Mouse (Mus musculus): ENCODE results near the gene Zc3h18. TPM values are rescaled to one million over a fixed set of nuclear protein-coding genes. Genes with fewer than 3 reads are reported as not detected.

Gene Zc3h18
- polyA plus RNA-seq, 1 experiment from 2014 or later: 30.2 TPM

- ATAC-seq (ENCODE audit: low read depth): no peak
- no peak for DNase-seq
- H3K4me3 ChIP-seq (replicated peaks): no peak overlapping the region
- no peak overlapping the region for H3K9ac ChIP-seq
- H3K27me3 ChIP-seq: peaks cover 13% of the 10 kb centered on the region; the same call in 1 of the 2 replicates
- no peaks in the 10 kb centered on the region for H3K9me3 ChIP-seq (replicated peaks)
- peaks cover 20% of the 10 kb centered on the region for H3K36me3 ChIP-seq
- H3K27ac ChIP-seq: no peak overlapping the region
- 58% methylated on average over 9 of the region's 9 CpGs for WGBS (ENCODE audit: insufficient replicate concordance)
- peaks cover 31% of the 10 kb centered on the region for H3K4me1 ChIP-seq (replicated peaks)
- no peak overlapping the region for H3K4me2 ChIP-seq
These were observed 51.8 kb downstream of the Zc3h18 start for GRCm38 (mm10) chr8:122428163-122428562.

GRCm38 (mm10) chr8:122430058-122430636, 53.7 kb downstream of the Zc3h18 start:
- Histone ChIP-seq H3K9me3 (replicated peaks) (no peaks in the 10 kb centered on the region), H3K9ac (no peak overlapping the region)

GRCm38 (mm10) chr8:122430646-122431045, 54.2 kb downstream of the Zc3h18 start:
- peaks cover 25% of the 10 kb centered on the region for H3K36me3 ChIP-seq

More at GRCm38 (mm10) chr8:122430058-122430636, 53.7 kb downstream of the Zc3h18 start:
- Histone ChIP-seq H3K4me1 (replicated peaks) (peaks cover 33% of the 10 kb centered on the region), H3K4me2 (0 out of 2 replicates have a peak overlapping the region, but pooled peaks have one; percentile 85), H3K36me3 (peaks cover 24% of the 10 kb centered on the region), H3K4me3 (replicated peaks) (no peak overlapping the region), H3K27ac (peak overlapping the region; percentile 6; the same call in 1 of the 2 replicates), H3K27me3 (peaks cover 13% of the 10 kb centered on the region; the same call in 1 of the 2 replicates)
- no peak for ATAC-seq (ENCODE audit: low read depth)
- WGBS (ENCODE audit: insufficient replicate concordance): 44% methylated on average over 10 of the region's 10 CpGs
- no peak for DNase-seq

DNA sequence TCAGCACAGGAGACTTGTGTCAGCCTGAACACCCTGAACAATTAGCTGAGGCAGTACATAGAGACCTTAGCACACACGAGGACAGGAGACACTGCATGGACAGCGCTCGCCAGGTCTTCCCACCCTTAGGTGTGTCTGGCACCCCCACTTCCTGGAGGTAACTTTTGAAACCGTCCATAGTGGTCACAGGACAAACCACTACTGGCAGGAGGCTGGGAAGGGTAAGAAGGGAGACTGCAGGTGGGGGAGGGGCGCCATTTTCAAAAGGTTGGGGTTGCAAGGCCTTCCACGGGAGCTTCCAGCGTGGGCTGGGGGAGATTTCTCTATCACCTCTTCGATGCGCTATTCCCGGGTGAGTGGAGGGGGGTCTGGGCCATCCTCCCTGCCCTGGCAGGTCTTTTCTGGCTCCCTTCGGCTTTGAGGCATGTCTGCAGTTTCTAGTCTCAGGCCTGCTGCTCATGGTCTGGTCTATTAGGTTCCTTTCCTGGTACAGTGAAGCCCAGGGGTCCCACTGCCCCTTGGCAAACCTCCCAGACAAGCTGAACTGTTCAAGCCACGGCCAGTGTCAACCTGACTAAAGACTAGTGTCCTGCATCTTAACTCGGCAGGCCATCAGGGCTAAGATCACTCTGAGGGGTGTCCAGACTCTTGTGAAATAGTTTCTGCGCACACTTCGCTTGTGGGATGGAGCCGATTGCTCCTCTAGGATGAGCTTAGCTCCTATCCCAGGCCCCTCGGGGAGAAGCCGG, 55.5 kb downstream of the Zc3h18 start:
- no peak for DNase-seq
- H3K36me3 ChIP-seq: peaks cover 28% of the 10 kb centered on the region
- peak overlapping the region; percentile 85 for H3K4me2 ChIP-seq
- no peak; the same call in 1 of the 2 replicates for ATAC-seq (ENCODE audit: low read depth)
- 15% methylated on average over 18 of the region's 18 CpGs for WGBS (ENCODE audit: insufficient replicate concordance)
- 0 out of 2 replicates have a peak, but pooled peaks cover 4% of the 10 kb centered on the region for H3K9me3 ChIP-seq (replicated peaks)
- H3K27me3 ChIP-seq: peaks cover 13% of the 10 kb centered on the region; the same call in 1 of the 2 replicates
- H3K4me3 ChIP-seq (replicated peaks): peak overlapping the region; percentile 64
- peak overlapping the region; percentile 73 for H3K27ac ChIP-seq
- peak overlapping the region; percentile 74 for H3K9ac ChIP-seq
- H3K4me1 ChIP-seq (replicated peaks): peaks cover 35% of the 10 kb centered on the region

More at GRCm38 (mm10) chr8:122430646-122431045, 54.2 kb downstream of the Zc3h18 start:
- Histone ChIP-seq H3K9ac (no peak overlapping the region), H3K4me3 (replicated peaks) (no peak overlapping the region), H3K27me3 (peaks cover 13% of the 10 kb centered on the region; the same call in 1 of the 2 replicates), H3K4me2 (0 out of 2 replicates have a peak overlapping the region, but pooled peaks have one; percentile 85), H3K4me1 (replicated peaks) (peaks cover 33% of the 10 kb centered on the region), H3K9me3 (replicated peaks) (0 out of 2 replicates have a peak, but pooled peaks cover 4% of the 10 kb centered on the region), H3K27ac (peak overlapping the region; percentile 6)
- no peak for ATAC-seq (ENCODE audit: low read depth)
- 56% methylated on average over 3 of the region's 3 CpGs for WGBS (ENCODE audit: insufficient replicate concordance)
- no peak for DNase-seq

GRCm38 (mm10) chr8:122432443-122433268, 56.2 kb downstream of the Zc3h18 start, which contains the start of gene Cyba:
TSS of gene Cyba (minus strand) at chr8:122432930.
- Histone ChIP-seq H3K4me3 (replicated peaks) (peak within 1 kb of the TSS; percentile 64), H3K9ac (peak within 1 kb of the TSS; percentile 74), H3K9me3 (replicated peaks) (0 out of 2 replicates have a peak, but pooled peaks cover 4% of the 10 kb centered on the region), H3K4me2 (peak within 1 kb of the TSS; percentile 85), H3K27me3 (peaks cover 13% of the 10 kb centered on the region; the same call in 1 of the 2 replicates), H3K4me1 (replicated peaks) (peaks cover 40% of the 10 kb centered on the region), H3K27ac (peak within 1 kb of the TSS; percentile 73), H3K36me3 (peaks cover 32% of the 10 kb centered on the region)
- WGBS (ENCODE audit: insufficient replicate concordance): 3% methylated on average over 45 of the region's 45 CpGs
- ATAC-seq (ENCODE audit: low read depth): peak; percentile 77
- DNase-seq: peak; percentile 62

DNA sequence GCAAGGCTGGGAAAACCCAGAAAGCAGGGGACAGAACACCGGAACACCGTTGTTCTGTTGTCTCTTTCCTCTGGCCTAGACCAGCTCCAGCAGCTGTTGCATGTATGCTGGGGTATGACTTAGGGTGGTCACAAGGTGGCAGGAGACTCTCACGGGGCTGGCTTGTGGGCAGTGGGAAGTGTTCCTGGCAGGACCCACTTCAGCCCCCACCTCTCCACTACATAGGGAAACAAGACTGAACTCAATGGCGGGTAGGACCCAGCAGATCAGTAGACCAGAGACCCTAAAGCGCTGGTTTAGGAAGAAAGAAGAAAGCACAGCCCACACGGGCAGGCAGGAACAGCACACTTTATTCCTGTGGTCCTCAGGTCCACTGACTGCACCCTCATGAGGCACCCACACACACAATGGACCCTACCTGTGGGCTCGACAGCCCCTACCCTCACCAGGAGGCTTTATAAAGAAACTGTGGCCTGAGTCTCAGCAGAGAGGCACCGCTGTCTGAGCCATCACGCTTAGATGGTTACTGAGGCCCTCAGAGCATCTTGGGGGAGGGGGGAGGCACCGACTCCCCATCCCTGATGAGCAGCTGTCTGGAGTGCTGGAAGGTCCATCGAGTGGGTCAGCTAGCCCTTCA, 57.0 kb downstream of the Zc3h18 start:
- peak; percentile 19; the same call in 1 of the 2 replicates for ATAC-seq (ENCODE audit: low read depth)

DNA sequence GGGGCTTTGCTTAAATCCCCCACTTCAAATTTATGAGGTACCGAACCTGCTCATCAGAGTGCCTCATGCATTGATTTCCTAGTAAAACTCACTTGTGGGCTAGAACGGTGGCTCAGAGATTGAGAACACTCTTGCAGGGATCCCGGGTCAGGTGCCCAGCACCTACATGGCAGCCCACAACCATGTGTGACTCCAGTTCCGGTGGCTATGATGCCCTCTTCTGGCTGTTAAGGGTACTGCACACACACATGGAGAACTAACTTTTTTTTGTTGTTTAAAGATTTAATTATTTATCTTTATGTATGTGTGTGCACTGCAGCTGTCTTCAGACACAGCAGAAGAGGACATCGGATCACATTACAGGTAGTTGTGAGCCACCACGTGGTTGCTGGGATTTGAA, 59.0 kb downstream of the Zc3h18 start:
- Histone ChIP-seq H3K4me2 (no peak overlapping the region), H3K27me3 (peaks cover 13% of the 10 kb centered on the region; the same call in 1 of the 2 replicates), H3K36me3 (peaks cover 52% of the 10 kb centered on the region), H3K27ac (no peak overlapping the region), H3K9ac (no peak overlapping the region), H3K4me1 (replicated peaks) (peaks cover 54% of the 10 kb centered on the region), H3K9me3 (replicated peaks) (0 out of 2 replicates have a peak, but pooled peaks cover 4% of the 10 kb centered on the region), H3K4me3 (replicated peaks) (no peak overlapping the region)
- 81% methylated on average over 6 of the region's 6 CpGs for WGBS (ENCODE audit: insufficient replicate concordance)
- ATAC-seq (ENCODE audit: low read depth): no peak
- no peak for DNase-seq

More for the DNA sequence above, 57.0 kb downstream of the Zc3h18 start:
- no peak for DNase-seq
- H3K4me2 ChIP-seq: peak overlapping the region; percentile 85
- peaks cover 13% of the 10 kb centered on the region; the same call in 1 of the 2 replicates for H3K27me3 ChIP-seq
- 52% methylated on average over 11 of the region's 11 CpGs for WGBS (ENCODE audit: insufficient replicate concordance)
- H3K36me3 ChIP-seq: peaks cover 36% of the 10 kb centered on the region
- H3K4me1 ChIP-seq (replicated peaks): peaks cover 47% of the 10 kb centered on the region
- no peak overlapping the region for H3K9ac ChIP-seq
- 0 out of 2 replicates have a peak, but pooled peaks cover 4% of the 10 kb centered on the region for H3K9me3 ChIP-seq (replicated peaks)
- H3K4me3 ChIP-seq (replicated peaks): peak overlapping the region; percentile 64; the same call in 1 of the 2 replicates
- H3K27ac ChIP-seq: 0 out of 2 replicates have a peak overlapping the region, but pooled peaks have one; percentile 73

- ATAC-seq (ENCODE audit: low read depth) (no peak), DNase-seq (no peak)
- H3K9ac ChIP-seq: no peak overlapping the region
- no peak overlapping the region for H3K4me2 ChIP-seq
- no peak overlapping the region for H3K4me3 ChIP-seq (replicated peaks)
- 0 out of 2 replicates have a peak, but pooled peaks cover 4% of the 10 kb centered on the region for H3K9me3 ChIP-seq (replicated peaks)
- H3K4me1 ChIP-seq (replicated peaks): peaks cover 47% of the 10 kb centered on the region
- H3K27me3 ChIP-seq: peaks cover 13% of the 10 kb centered on the region; the same call in 1 of the 2 replicates
- H3K27ac ChIP-seq: no peak overlapping the region
- 87% methylated on average over 9 of the region's 9 CpGs for WGBS (ENCODE audit: insufficient replicate concordance)
- peaks cover 52% of the 10 kb centered on the region for H3K36me3 ChIP-seq
These were observed 59.7 kb downstream of the Zc3h18 start for GRCm38 (mm10) chr8:122436146-122436545.

GRCm38 (mm10) chr8:122436586-122437125, 60.2 kb downstream of the Zc3h18 start:
- Histone ChIP-seq H3K27ac (no peak overlapping the region), H3K9me3 (replicated peaks) (0 out of 2 replicates have a peak, but pooled peaks cover 4% of the 10 kb centered on the region), H3K4me3 (replicated peaks) (no peak overlapping the region), H3K4me2 (no peak overlapping the region), H3K27me3 (peaks cover 10% of the 10 kb centered on the region; the same call in 1 of the 2 replicates), H3K36me3 (peaks cover 52% of the 10 kb centered on the region), H3K9ac (no peak overlapping the region), H3K4me1 (replicated peaks) (peaks cover 42% of the 10 kb centered on the region)
- ATAC-seq (ENCODE audit: low read depth): no peak
- 64% methylated on average over 20 of the region's 20 CpGs for WGBS (ENCODE audit: insufficient replicate concordance)
- DNase-seq: no peak
